Mouse (Mus musculus): Measurements from ENCODE around the gene Susd2. TPM values are rescaled to one million over a fixed set of nuclear protein-coding genes. Genes with fewer than 3 reads are reported as not detected.

Gene Susd2
- polyA plus RNA-seq, 1 experiment: 2.8 TPM

GRCm38 (mm10) chr10:75588336-75588735 is 55.5 kb downstream of the Susd2 start:
- WGBS: 78% methylated on average over 5 of the region's 5 CpGs
- Histone ChIP-seq H3K27ac (ENCODE audit: control insufficient read depth, insufficient read depth, low read depth, low read length, poor library complexity) (no peak overlapping the region), H3K4me3 (replicated peaks; ENCODE audit: control insufficient read depth, low read depth, low read length) (no peak overlapping the region), H3K4me1 (ENCODE audit: control insufficient read depth, insufficient read depth, low read length) (peaks cover 9% of the 10 kb centered on the region)
- TF ChIP-seq CTCF (IDR thresholded peaks at IDR 0.05; ENCODE audit: control insufficient read depth, insufficient read depth, low read length) (no peak), POLR2A (IDR thresholded peaks at IDR 0.05; ENCODE audit: borderline replicate concordance, control insufficient read depth, low read depth, low read length) (no peak)

GRCm38 (mm10) chr10:75587781-75588180 is 56.0 kb downstream of the Susd2 start:
- TF ChIP-seq POLR2A (IDR thresholded peaks at IDR 0.05; ENCODE audit: borderline replicate concordance, control insufficient read depth, low read depth, low read length) (no peak), CTCF (IDR thresholded peaks at IDR 0.05; ENCODE audit: control insufficient read depth, insufficient read depth, low read length) (no peak)
- H3K4me1 ChIP-seq (ENCODE audit: control insufficient read depth, insufficient read depth, low read length): peaks cover 9% of the 10 kb centered on the region
- H3K4me3 ChIP-seq (replicated peaks; ENCODE audit: control insufficient read depth, low read depth, low read length): no peak overlapping the region
- H3K27ac ChIP-seq (ENCODE audit: control insufficient read depth, insufficient read depth, low read depth, low read length, poor library complexity): no peak overlapping the region
- WGBS: 75% methylated on average over 4 of the region's 4 CpGs

Other genes with a start within 250 kb of the Susd2 start
- gene Upb1, start 242.9 kb downstream of the Susd2 start, polyA plus RNA-seq (2011; ENCODE audit: insufficient read depth, insufficient read length, low replicate concordance, missing spikeins): 1.5 and 3.2 TPM in 2 replicates
- gene Snrpd3, start 126.5 kb downstream of the Susd2 start, polyA plus RNA-seq (2011; ENCODE audit: insufficient read depth, insufficient read length, low replicate concordance, missing spikeins): 139 and 156 TPM in 2 replicates
- gene Gucd1, start 126.0 kb downstream of the Susd2 start, polyA plus RNA-seq (2011; ENCODE audit: insufficient read depth, insufficient read length, low replicate concordance, missing spikeins): 37.6 and 48.3 TPM in 2 replicates
- gene Lrrc75b, start 83.7 kb downstream of the Susd2 start, polyA plus RNA-seq (2011; ENCODE audit: insufficient read depth, insufficient read length, low replicate concordance, missing spikeins): 0.42 TPM in 1 of 2 replicates, not detected in the other
- 5.2 and 11.4 TPM in 2 replicates for gene Ggt1, start 82.4 kb downstream of the Susd2 start, polyA plus RNA-seq (2011; ENCODE audit: insufficient read depth, insufficient read length, low replicate concordance, missing spikeins)
- gene Ggt5, start 54.7 kb downstream of the Susd2 start, polyA plus RNA-seq (2011; ENCODE audit: insufficient read depth, insufficient read length, low replicate concordance, missing spikeins): 13.4 and 23.1 TPM in 2 replicates
- 26.2 and 55.3 TPM in 2 replicates for gene Cabin1, start 120.3 kb upstream of the Susd2 start, polyA plus RNA-seq (2011; ENCODE audit: insufficient read depth, insufficient read length, low replicate concordance, missing spikeins)
- 9.3 and 20.0 TPM in 2 replicates for gene Ddt, start 129.4 kb upstream of the Susd2 start, polyA plus RNA-seq (2011; ENCODE audit: insufficient read depth, insufficient read length, low replicate concordance, missing spikeins)
- gene Gm20441, start 136.9 kb upstream of the Susd2 start, polyA plus RNA-seq (2011; ENCODE audit: insufficient read depth, insufficient read length, low replicate concordance, missing spikeins): not detected in 2 replicates
- gene Gstt3, start 137.4 kb upstream of the Susd2 start, polyA plus RNA-seq (2011; ENCODE audit: insufficient read depth, insufficient read length, low replicate concordance, missing spikeins): 1.6 and 4.3 TPM in 2 replicates
- gene Gstt1, start 154.6 kb upstream of the Susd2 start, polyA plus RNA-seq (2011; ENCODE audit: insufficient read depth, insufficient read length, low replicate concordance, missing spikeins): 19.9 and 22.5 TPM in 2 replicates
- gene Gstt4, start 178.5 kb upstream of the Susd2 start, polyA plus RNA-seq (2011; ENCODE audit: insufficient read depth, insufficient read length, low replicate concordance, missing spikeins): not detected in 2 replicates
- 18.1 and 28.1 TPM in 2 replicates for gene Gstt2, start 193.4 kb upstream of the Susd2 start, polyA plus RNA-seq (2011; ENCODE audit: insufficient read depth, insufficient read length, low replicate concordance, missing spikeins)
- 205 and 344 TPM in 2 replicates for gene Mif, start 216.2 kb upstream of the Susd2 start, polyA plus RNA-seq (2011; ENCODE audit: insufficient read depth, insufficient read length, low replicate concordance, missing spikeins)
- gene Derl3, start 249.4 kb upstream of the Susd2 start, polyA plus RNA-seq (2011; ENCODE audit: insufficient read depth, insufficient read length, low replicate concordance, missing spikeins): 1.2 and 2.5 TPM in 2 replicates

Data from bone marrow, adult 2 months (tissue).